Mouse (Mus musculus) embryo, embryonic 11.5 days (tissue): ENCODE measurements around the gene Cx3cr1.
A peak's percentile ranks its signal among the peaks of the same experiment; 100 is the strongest.

ENCODE experiments used
- DNase-seq: peaks from one replicate; pipeline ENCODE4 v3.0.0-alpha.2; 2012; ENCODE audit warnings: low read depth, low spot score

Gene Cx3cr1

DNA sequence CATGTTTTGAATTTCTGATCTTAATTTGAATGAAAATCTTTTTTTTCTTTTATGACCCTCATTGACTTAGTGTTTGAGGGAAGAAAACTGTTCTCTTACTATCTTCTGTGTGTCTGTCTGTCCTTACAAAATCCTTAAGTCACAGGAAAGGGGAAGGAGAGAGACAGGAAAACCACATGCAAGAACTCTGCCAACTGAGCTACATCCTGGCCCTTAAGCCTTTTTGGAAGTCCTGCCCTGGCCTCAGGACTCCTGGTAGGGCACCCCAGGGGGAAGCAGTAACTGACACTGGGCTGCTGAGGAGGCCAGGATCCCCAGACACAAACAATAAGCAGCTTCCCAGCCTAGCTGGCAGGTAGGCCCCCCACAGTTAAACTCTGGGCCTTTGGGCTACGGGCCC is 126.4 kb downstream of the Cx3cr1 start:
- DNase-seq = no peak

DNA sequence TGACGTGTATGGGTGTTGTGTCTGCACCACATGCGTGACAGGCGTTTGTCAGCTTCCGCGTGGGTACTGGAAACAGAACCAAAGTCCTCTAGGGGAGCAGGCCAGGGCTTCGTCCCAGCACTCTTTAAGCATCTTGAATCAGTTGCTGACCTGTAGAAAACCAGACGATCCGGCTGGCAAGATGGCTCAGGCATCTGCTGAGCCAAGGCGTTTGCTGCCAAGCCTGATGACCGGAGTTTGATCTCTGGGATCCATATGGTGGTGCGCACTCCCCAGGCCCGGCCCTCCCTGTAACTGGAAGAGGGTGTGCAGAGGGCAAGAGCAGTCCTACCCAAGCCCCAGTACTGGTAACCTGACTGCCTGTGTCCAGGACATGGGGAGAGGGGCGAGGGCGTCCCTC is 127.8 kb downstream of the Cx3cr1 start:
- DNase-seq = no peak

DNA sequence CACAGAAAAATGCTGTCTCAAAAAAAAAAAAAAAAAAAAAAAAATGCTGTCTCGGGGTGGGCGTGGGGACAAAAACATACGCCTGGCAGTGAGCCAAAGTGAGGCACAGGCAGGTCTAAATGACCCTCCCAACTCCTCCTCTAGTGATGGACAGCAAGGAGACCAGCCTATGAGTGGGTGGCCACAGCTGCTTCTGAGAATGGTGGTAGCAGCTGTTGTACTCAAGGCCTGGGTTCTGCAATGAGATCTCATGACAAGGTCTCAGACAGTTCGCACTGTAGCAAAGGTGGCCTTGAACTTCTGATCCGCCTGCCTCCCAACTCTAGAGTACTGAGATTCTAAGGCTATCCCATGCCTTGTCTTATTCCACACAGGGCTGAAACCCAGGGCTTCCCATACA is 128.3 kb downstream of the Cx3cr1 start:
- DNase-seq = no peak

DNA sequence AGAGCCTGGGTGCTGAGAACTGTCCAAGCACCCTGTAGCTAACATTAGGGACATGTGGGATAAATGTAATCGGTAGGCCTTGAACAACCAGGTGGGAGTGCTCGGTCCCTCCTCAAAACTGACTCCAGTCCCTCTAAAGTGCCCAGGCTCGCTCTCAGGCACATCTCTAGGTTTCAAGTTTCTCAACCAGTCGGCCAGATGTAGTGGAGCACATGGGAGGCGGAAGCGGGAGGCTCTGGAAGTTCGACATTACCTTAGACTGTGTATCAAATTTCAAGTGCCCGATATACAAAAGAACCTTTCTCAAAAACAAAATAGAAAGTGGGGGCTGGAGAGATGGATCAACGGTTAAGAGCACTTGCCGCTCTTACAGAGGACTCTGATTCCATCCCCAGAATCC is 130.0 kb downstream of the Cx3cr1 start:
- no peak for DNase-seq

DNA sequence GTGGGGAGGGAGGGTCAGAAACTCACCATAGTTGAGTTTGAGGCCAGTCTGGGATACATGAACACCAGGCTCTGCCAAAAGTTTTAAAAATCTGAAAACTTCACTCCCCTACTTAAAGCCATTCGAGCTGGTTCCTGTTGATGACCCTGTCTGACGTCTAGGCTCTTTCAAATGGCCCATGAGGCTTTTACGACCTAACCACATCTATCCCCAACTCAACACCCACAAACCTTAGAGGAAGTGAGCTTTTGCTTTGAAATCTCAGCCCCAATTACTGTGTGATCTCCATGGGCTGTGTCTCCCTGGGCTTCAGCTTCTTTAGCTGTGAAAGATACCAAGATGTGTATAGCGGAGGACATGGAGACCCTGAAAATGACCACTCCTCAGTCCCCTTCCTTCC is 131.2 kb downstream of the Cx3cr1 start:
- DNase-seq = no peak

DNA sequence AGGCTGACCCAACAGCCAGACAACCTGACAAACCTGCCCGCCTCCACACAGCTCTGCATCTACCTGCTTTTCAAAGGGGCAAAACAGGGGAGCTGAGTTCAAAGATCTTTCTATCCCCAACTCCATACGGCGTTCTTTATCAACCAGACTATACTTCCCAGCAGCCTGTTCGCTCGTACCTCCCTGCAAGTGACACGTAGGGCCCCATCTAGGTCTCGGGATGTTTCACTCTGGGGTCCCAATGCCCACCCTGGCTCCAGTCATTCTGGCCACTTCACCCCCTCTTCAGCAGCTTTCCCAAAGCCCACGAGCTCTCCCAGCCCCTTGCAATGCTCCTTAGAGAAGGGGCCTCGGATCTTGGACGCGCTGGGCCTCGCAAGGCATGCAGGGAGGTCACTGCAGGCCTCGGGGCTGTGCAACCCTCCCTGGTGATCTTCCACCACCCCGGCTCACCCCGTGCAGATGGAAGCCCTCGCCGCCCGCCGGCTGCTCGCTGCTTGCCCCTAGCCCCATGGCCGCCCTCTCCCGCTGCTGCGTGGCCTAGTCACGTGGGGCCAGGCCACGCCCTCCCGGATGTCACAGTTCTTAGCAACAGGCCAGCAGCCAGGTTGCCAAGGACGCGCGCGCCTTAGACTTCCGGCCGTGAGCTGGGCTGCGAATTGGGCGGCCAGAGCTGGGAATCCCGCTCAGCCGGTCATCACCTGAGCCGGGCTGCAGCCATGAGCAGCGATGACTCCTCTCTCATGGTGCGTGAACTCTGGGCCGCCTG is 132.5 kb downstream of the Cx3cr1 start, which contains the start of the genes Gorasp1 and Ttc21a:
Gene Gorasp1, minus strand, starts transcription at position 561 of the 769 bp plus-strand sequence.
Gene Ttc21a, plus strand, starts transcription at position 602 of the 769 bp plus-strand sequence.
- peak; percentile 94 for DNase-seq

DNA sequence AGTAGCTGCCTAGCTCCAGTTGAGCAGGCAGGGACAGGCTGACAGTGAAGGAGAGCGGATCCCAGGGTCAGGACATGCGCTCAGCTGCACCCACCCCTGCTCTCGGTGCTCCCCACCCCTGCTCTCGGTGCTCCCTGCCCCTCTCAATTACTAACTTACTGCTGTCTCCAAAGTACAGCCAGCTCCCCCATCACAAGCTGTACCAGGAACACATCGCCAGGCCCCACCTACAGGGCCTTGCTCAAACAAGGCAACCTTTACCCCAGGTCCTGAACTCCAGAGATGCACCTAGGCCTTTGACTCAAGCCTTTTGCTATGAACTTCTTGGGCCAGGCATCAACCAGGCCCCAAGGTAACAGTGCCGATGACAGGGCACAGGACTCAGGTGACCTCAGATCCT is 136.0 kb downstream of the Cx3cr1 start:
- no peak for DNase-seq

DNA sequence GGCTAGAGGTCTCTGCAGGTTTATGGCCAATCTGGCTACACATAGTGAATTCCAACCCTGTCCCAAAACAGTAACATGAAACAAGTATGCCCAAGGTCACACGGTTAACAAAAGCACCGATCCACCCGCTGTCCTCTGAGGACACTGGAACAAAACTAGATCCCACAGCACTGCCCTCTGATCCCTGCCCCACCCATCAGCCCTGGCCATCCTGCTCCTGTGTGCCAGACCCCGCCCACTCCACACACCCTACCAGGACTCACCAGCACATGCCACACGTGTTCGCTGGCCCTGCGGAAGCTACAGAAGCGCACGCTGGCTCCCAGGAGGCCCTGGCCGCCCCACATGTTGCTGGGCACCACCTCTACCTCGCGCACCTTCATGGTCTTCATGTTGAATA is 137.3 kb downstream of the Cx3cr1 start:
- DNase-seq = no peak

DNA sequence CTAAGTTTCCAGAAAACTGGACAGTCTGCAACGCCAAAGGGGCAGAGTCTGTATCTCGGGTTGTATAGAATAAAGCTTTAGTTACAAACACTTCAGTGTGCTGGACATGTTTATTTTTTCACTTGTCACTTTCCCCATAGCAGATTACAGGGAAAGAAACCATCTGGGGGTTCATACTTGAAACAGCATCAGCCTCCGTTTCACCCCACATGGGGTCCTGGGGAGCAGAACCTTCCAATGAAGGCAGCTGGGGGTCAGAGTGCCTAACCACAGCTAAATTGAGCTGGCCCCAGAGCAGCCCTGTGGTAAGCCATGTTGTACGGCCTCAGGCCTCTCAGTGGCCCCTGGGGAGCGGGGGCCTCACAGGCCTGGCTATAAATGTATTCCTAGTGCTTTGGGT is 143.2 kb downstream of the Cx3cr1 start:
- no peak for DNase-seq

DNA sequence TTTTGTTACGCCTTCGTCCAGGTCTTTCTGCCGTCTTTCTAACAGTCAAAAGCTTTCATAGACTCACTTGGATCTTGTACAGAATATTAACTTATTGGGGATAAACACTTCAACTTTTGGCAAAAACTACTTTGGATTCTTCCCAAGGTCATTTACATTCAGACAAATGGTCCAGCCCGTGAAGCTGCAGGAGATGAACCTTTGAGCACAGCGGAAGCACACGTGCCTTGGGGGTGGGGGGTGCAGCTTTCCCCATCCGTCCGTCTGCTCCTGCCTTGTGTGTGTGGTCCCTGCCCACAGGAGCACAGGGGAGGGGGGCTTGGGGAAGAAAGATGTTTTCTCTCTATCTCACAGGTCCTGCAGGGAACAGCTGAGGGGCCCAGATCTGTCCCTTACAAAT is 143.9 kb downstream of the Cx3cr1 start:
- no peak for DNase-seq

DNA sequence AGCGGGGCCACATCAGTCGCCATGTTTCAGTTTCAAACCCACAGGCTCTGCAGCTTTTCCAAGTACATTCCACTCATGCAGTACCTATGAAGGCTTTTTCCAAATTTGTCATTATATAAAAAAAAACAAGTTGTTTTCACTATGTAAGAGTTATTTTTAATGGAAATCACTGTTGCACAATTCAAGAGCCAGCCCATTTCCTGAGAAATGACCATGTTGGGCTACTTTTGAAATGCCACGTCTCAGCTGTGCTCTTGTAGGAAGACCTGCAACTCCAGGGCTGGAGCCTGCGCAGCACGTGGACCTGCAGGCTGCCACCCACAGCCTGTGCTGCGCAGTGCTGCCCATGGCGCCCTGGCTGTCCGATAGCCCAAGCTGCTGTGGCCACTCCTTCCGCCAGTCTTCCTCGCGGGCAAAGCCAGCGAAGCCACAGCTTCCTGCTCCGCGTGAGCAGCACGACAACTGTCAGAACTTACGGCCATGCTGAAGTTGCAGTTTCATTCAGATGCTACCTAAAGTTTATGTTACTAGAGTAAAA is 144.5 kb downstream of the Cx3cr1 start:
- no peak for DNase-seq

DNA sequence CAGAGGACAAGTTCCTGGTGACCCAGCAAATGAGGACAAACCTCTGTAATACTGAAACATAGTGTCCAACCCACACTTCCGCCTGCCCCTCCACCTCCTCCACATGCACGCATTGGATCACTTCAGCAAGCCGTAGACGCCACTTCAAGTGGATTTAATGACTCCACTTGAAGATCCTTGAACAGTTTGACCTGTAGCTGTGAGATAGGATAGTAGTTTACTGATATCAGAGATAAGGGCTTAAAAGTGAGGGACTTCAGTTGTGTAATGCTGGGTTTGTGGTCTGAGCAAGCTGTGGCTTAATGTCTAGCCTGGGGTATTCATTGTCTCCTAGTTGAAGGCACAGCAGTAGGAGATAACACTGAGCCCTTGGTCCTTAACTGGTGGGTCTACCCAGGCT is 146.2 kb downstream of the Cx3cr1 start:
- DNase-seq = no peak

DNA sequence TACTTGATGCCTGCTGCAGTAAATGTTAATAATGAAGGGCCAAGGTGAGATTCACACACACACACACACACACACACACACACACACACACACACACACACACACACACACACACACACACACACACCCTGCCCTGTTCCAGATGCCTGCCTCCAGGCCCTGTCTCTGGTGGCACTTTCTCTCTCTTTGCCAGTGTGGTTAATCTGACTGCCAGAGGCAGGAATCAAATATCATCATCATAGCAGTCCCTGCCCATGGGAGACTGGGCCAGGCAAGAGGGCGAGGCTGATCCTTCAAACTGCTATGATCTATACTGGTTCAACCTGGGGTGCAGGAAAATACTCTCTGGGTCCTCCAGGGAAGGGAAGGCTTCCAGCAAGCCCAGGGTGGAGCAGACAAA is 149.8 kb downstream of the Cx3cr1 start:
- DNase-seq = no peak

DNA sequence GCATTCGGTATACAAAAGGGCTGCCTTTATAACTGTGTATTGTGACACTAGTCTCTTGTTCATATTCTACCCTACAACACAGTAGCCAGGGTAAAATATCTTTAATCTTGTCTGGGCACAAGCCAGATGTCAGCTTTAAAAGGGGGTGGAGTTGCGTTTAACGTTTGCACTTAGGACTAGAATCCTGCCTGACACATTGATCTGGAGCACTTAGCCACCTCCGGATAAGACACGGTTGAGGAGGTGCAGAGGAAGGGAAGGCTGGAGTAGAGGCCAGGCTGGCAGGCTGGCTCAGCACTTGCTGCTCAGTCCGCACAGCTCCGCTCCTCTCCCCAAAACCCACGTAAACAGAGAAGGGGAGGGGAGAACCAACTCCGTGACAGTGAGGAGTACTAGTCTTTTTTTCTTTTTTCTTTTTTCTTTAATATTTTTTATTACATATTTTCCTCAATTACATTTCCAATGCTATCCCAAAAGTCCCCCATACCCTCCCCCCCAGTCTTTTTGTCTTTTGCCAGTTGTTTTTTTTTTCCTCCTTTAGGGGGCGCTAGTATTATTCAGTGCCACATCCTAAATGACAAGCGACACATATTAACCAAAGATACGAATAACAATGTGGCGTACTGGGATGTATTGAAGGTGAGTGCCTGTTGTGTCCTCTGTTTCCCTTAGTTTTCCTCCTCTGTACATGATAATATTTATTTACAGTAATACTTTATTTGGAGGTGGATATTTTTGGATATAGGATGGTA is 156.4 kb downstream of the Cx3cr1 start:
- no peak for DNase-seq

DNA sequence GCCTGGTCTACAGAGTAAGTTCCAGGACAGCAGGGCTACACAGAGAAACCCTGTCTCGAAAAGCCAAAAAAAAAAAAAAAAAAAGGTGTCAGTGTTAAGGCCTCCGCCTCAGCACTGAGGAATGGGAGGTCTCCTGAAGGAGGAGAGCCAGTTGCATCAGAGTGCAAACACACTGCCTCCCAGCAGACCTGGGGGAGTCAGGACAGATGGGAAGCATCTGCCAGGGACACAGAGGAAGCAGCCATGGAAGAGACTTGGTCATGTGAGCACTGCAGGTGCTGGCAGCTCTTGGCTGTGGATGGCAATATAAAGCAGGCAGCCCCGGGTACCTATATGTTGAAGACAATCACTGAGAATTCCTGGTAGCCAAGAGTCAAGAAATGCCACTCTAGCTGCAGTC is 159.7 kb downstream of the Cx3cr1 start:
- no peak for DNase-seq

DNA sequence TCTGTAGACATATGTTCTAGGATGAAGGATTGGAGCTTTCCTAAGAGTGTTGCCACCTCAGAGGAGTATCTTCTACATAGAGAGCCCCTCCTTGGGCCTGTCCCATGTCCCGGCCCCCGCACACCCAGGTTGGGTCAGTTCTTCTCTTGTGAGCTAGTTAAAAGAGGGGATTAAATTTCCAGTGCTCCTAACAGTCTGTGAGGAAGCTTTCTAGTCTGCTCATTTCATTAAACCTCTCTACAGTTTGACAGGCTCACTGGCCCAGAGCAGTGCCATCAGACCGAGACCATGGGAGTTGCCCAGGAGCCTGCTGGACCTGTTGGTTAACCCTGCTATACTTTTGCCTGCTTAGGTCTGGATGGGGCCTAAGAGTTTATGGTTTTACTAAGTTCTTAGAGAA is 161.0 kb downstream of the Cx3cr1 start:
- no peak for DNase-seq

DNA sequence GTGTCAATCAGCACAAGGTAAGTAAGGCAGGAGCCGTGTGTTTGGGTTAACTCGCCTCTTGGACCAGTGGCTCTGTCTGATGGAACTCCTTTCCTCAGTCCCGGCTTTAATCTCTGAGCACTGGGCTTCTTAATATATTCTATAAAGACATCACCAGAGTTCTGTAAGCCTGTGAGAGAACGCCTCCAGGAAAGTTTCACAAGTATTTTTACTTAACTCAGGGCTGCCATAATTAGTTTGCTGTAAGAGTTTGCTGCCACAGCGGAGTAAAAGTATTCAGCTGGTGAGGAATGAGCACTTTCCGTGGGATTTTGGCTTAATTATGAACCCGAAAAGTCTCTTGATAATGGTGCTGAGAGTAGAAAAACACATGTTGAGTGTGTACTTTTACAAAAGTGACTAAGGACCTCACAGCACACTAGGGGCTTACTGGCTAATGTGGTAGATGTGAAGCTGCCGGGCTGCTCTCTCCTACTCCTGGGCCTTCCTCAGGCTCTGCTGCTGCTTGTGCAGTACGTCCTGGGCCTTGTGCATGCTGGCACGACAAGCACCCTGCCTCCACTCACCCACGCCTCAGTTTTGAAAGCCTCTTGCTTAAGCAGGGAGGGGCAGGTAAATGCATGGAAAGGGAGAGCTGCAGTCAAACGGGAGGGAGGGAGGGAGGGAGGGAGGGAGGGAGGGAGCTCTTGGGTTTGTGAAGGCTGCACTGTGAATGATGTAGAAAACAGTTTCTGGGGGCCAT is 167.1 kb downstream of the Cx3cr1 start:
- DNase-seq = no peak

DNA sequence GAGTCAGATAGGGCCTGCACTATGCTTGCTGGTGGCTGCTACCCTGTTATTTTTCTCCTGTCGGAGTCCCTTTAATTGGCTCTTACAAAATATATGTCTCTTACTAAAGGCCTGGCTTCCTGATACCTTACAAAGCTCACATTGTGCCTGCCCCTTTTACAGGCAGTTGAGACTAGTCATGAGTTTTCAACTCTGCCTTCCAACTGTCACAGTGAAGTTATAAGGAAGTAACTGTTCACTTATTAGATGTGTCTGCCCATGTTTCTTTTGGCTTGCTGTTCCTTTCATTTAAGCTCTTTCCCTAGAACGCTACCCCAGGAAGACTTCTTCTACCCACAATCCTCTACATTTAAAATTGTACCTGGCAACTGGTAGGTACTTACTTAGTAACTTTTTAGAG is 170.2 kb downstream of the Cx3cr1 start:
- DNase-seq = no peak

DNA sequence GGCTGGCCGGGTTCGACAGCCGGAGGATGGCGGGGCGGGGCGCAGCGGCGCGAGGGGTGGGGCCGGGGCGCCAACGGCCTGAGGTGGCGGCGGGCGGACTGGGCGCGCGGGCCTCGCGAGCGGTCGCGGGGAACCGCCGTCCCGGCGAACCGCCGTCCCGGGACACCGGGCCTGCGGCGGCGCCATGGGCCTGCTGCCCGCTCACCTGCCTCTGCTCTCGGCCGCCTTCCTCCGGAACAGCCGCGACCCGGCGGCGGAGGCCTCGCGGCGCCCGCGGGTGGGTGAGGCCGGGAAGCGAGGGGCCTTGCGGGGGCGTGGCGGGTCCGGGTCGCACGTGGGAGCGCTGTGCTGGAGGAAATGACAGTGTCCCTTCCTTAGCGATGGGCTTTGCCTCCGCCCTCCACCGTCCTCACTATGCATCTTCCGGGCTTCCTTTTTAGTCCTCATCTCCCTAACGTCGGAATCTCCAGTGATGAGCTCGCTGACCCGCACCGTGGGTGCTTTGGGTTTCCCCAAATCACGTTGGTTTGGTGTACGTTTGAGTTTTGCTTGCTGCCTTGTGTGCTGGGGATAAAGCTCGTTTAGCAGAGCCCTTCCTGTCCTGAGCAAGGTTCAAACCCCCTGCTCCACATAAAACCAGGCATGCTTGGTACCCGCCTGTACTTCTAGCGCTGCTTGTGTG is 174.5 kb downstream of the Cx3cr1 start:
- DNase-seq = no peak

DNA sequence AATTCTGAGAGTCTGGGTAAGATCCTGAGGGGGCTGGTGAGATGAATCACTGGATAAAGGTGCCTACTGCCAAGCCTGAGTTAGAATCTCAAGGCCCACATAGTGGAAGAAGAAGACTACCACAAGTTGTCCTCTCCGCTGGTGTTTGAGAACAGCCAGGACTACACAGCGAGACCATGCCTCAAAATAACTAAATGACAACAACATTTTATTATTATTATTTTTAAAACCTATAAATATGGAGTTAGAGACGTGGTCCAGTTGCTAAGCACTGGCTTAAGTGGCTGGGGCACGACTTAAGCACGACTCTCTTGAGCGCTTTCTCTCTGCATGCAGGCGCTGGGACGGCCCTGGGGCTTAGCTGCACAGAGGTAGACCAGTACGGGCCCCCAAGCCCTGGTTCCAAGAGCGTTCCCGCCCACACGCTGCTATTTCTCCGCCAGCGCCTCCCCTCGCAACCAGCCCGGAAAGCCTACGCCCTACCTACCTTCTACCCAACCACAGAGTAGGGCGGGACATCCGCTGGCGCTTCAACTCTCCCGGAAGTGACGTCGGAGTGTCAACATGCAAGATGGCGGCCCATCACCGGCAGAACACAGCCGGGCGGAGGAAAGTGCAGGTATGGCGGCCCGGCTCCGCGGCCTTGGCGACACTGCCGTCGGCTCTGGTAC is 175.2 kb downstream of the Cx3cr1 start, which contains the start of gene Wdr48:
Gene Wdr48, plus strand, starts transcription at position 540 of the 671 bp plus-strand sequence.
- DNase-seq = peak; percentile 99

DNA sequence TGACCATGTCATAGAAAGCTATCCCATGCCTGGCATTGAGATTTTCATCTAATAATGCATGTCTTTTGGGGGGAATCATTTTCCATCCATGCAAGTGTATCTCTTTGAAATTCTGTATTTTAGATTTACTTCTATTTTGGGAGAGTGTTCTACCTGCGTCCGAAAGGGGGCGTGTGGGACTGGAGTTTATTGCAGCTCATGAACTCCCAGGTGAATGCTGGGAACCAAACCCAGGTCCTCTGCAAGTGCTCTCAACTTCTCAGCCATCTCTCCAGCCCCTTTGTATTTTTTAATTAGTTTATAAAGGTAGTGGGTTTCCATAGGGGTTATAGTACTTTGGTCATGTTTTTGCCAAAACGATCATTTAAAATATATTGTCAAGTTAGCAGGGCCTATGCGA is 175.8 kb downstream of the Cx3cr1 start:
- no peak for DNase-seq
